Mouse (Mus musculus): ENCODE data around the gene Klf4. TPM values are rescaled to one million over a fixed set of nuclear protein-coding genes. Genes with fewer than 3 reads are reported as not detected.

Klf4 gene
- total RNA-seq (2014; rRNA removed) (10.6 and 14.6 TPM in 2 replicates), polyA plus RNA-seq (2015; fragmentation: Nextera tagmentation; extraction: Ambion mirVana) (4.0 and 4.3 TPM in 2 replicates)

DNA sequence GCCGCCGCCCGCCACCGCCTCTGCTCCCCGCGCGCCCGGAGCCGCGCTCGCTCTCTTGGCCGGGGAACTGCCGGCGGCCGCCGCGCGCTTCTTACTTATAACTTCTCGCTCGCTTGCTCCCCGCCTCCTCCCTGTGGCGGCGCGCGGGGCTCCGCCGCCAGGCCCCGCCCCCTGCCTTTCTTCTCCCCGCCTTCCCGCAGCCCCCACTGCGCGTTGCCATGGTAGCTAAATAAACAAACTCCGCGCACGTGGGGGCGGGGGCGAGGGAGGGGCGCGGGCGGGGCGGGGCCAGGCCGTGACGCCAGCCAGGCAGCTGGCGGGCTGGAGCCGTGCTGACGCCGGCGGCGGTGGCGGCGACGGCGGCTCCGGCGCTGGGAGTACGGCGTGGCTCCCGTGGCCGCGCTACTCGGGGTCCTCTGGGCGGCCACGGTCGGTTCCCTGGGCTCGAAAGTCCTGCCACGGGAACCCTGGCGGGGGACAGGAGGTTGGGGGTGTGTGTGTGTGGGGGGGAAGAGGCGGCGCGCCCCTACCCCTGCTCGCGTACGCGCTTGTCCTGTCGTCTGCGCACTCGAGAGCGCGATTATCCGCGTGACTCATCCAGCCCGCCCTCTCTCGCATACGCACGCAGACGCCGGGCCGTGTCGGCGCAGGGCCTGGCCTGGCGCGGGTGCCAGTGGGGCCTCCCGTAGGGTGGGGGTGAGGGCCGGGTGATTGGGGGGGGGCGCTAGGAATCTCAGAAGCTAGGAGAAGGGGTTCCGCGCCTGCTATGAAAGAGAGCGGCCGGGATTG, at the start of gene Klf4:
Klf4 (minus strand) TSS at position 60 of the 789 bp plus-strand sequence.
- H3K27me3 ChIP-seq (ENCODE audit: insufficient read depth, low read length): 0 out of 2 replicates have a peak, but pooled peaks cover 5% of the 10 kb centered on the region
- peak; percentile 95 for DNase-seq (ENCODE audit: low spot score)
- WGBS: 4% methylated on average over 83 of the region's 99 CpGs
- no peaks in the 10 kb centered on the region for H3K36me3 ChIP-seq (ENCODE audit: insufficient read depth, low read length)
- peak within 1 kb of the TSS; percentile 61 for H3K9ac ChIP-seq (replicated peaks; ENCODE audit: low read length)
- no peak for TF ChIP-seq CTCF (IDR thresholded peaks at IDR 0.05; ENCODE audit: low read depth)
- ATAC-seq: peak; percentile 94
- H3K4me2 ChIP-seq (ENCODE audit: low read depth, low read length): peak within 1 kb of the TSS; percentile 82
- H3K27ac ChIP-seq: peak within 1 kb of the TSS; percentile 86
- H3K4me3 ChIP-seq (ENCODE audit: low read length): peak within 1 kb of the TSS; percentile 62
- peaks cover 9% of the 10 kb centered on the region; the same call in 1 of the 2 replicates for H3K4me1 ChIP-seq (ENCODE audit: insufficient read depth, low read length)
- H3K9me3 ChIP-seq (ENCODE audit: low read length): no peaks in the 10 kb centered on the region

GRCm38 (mm10) chr4:55571432-55571831, 39.2 kb upstream of the Klf4 start:
- Histone ChIP-seq H3K4me1 (ENCODE audit: insufficient read depth, low read length) (no peaks in the 10 kb centered on the region), H3K4me3 (ENCODE audit: low read length) (no peak overlapping the region), H3K36me3 (ENCODE audit: insufficient read depth, low read length) (no peaks in the 10 kb centered on the region), H3K9me3 (ENCODE audit: low read length) (no peaks in the 10 kb centered on the region), H3K4me2 (ENCODE audit: low read depth, low read length) (no peak overlapping the region), H3K27ac (no peak overlapping the region), H3K27me3 (ENCODE audit: insufficient read depth, low read length) (no peaks in the 10 kb centered on the region), H3K9ac (replicated peaks; ENCODE audit: low read length) (no peak overlapping the region)
- WGBS: 95% methylated on average over 2 of the region's 2 CpGs
- TF ChIP-seq CTCF (IDR thresholded peaks at IDR 0.05; ENCODE audit: low read depth): no peak
- DNase-seq (ENCODE audit: low spot score): no peak
- ATAC-seq: no peak

DNA sequence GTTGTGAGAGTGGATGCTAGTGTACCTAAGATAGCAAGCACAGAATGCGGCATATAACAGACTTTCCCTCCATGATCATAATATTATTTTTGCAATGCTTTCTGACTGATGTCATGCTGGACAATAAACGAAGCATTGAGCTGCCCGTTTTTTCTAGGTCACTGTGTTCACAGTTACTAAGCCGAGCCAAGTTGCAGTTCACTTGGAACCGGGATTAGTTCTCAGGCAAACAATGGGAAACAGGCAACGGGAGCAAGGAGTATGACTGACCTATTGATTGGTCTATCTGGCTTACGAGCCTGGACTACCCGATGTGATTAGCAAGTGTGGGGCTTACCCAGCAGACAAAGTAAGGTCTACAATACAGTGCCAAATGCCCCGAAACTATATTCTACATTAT, 35.7 kb upstream of the Klf4 start:
- Histone ChIP-seq H3K4me3 (ENCODE audit: low read length) (no peak overlapping the region), H3K4me1 (ENCODE audit: insufficient read depth, low read length) (no peaks in the 10 kb centered on the region), H3K9ac (replicated peaks; ENCODE audit: low read length) (no peak overlapping the region), H3K27ac (no peak overlapping the region), H3K4me2 (ENCODE audit: low read depth, low read length) (no peak overlapping the region), H3K27me3 (ENCODE audit: insufficient read depth, low read length) (no peaks in the 10 kb centered on the region), H3K9me3 (ENCODE audit: low read length) (no peaks in the 10 kb centered on the region), H3K36me3 (ENCODE audit: insufficient read depth, low read length) (no peaks in the 10 kb centered on the region)
- no peak for TF ChIP-seq CTCF (IDR thresholded peaks at IDR 0.05; ENCODE audit: low read depth)
- 41% methylated on average over 9 of the region's 9 CpGs for WGBS
- ATAC-seq: no peak
- no peak for DNase-seq (ENCODE audit: low spot score)

DNA sequence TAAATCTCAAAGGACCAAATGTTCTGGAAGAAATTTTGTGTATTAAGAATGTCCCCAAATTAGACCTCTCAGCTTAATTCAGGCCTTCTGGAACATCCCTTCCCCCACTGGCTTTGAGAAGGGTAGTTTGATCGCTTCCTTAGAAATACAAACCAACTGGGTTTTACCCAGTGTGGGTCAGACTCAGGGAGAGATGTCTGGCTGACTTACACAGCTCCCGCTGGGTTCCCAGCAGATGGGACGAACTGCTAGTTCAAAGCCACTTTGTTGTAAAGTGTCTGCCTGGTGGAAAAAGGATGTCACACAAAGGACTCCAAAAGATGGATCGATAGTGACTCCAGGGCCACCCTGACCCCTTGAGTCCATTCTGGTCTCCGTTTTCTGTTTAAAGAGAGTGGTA, 35.3 kb upstream of the Klf4 start:
- DNase-seq (ENCODE audit: low spot score): peak; percentile 16
- H3K4me1 ChIP-seq (ENCODE audit: insufficient read depth, low read length): no peaks in the 10 kb centered on the region
- no peaks in the 10 kb centered on the region for H3K27me3 ChIP-seq (ENCODE audit: insufficient read depth, low read length)
- no peak for TF ChIP-seq CTCF (IDR thresholded peaks at IDR 0.05; ENCODE audit: low read depth)
- H3K9ac ChIP-seq (replicated peaks; ENCODE audit: low read length): no peak overlapping the region
- no peaks in the 10 kb centered on the region for H3K36me3 ChIP-seq (ENCODE audit: insufficient read depth, low read length)
- WGBS: 46% methylated on average over 5 of the region's 5 CpGs
- ATAC-seq: no peak
- H3K9me3 ChIP-seq (ENCODE audit: low read length): no peaks in the 10 kb centered on the region
- H3K27ac ChIP-seq: no peak overlapping the region
- no peak overlapping the region for H3K4me3 ChIP-seq (ENCODE audit: low read length)
- no peak overlapping the region for H3K4me2 ChIP-seq (ENCODE audit: low read depth, low read length)

DNA sequence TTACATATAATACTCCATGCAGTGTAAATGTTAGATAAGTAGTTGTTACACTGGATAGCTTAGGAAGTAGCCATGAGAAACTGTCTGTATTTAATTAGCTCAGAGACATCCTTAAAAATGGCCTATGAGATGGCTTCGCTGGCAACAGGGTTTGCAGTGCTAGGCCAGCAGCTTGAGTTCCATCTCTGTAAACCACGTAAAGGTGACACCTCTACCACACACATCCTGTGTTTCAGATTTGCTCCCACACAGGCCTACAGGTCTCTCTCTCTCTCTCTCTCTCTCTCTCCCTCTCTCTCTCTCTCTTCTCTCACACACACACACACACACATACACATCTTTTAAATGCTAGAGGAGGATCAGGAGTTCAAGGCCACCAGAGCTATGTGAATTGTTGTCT, 32.1 kb upstream of the Klf4 start:
- 91% methylated on average over 2 of the region's 2 CpGs for WGBS
- no peak overlapping the region for H3K4me3 ChIP-seq (ENCODE audit: low read length)
- no peak overlapping the region for H3K9ac ChIP-seq (replicated peaks; ENCODE audit: low read length)
- no peaks in the 10 kb centered on the region for H3K27me3 ChIP-seq (ENCODE audit: insufficient read depth, low read length)
- no peak for TF ChIP-seq CTCF (IDR thresholded peaks at IDR 0.05; ENCODE audit: low read depth)
- H3K27ac ChIP-seq: no peak overlapping the region
- H3K9me3 ChIP-seq (ENCODE audit: low read length): no peaks in the 10 kb centered on the region
- no peak overlapping the region for H3K4me2 ChIP-seq (ENCODE audit: low read depth, low read length)
- no peak for DNase-seq (ENCODE audit: low spot score)
- no peak for ATAC-seq
- H3K36me3 ChIP-seq (ENCODE audit: insufficient read depth, low read length): no peaks in the 10 kb centered on the region
- H3K4me1 ChIP-seq (ENCODE audit: insufficient read depth, low read length): no peaks in the 10 kb centered on the region

- ATAC-seq: no peak
- Histone ChIP-seq H3K9ac (replicated peaks; ENCODE audit: low read length) (no peak overlapping the region), H3K36me3 (ENCODE audit: insufficient read depth, low read length) (no peaks in the 10 kb centered on the region), H3K27ac (no peak overlapping the region), H3K4me2 (ENCODE audit: low read depth, low read length) (no peak overlapping the region), H3K9me3 (ENCODE audit: low read length) (no peaks in the 10 kb centered on the region), H3K4me3 (ENCODE audit: low read length) (no peak overlapping the region), H3K4me1 (ENCODE audit: insufficient read depth, low read length) (no peaks in the 10 kb centered on the region), H3K27me3 (ENCODE audit: insufficient read depth, low read length) (no peaks in the 10 kb centered on the region)
- TF ChIP-seq CTCF (IDR thresholded peaks at IDR 0.05; ENCODE audit: low read depth): no peak
- peak; percentile 21 for DNase-seq (ENCODE audit: low spot score)
- 56% methylated on average over 8 of the region's 8 CpGs for WGBS
These were observed 30.8 kb upstream of the Klf4 start for GRCm38 (mm10) chr4:55563050-55563449.

DNA sequence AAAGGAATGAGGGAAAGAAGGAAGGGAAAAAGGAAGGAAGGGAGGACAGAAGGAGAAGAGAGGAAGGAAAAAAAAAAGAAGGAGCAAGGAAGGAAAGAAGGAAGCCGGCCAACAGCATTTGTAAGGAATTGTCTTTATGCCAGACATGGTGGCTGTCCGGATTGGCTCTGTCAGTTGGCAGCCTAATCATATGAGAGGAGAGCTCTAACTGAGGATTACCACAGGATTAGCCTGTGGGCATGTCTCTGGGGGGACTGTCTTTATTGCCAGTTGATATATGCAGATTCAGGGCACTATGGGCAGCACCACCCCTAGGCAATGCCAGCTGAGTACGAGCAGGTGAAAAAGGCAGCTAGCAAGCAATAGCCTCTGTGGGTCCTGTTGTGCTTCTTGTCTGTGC, 29.8 kb upstream of the Klf4 start:
- H3K4me1 ChIP-seq (ENCODE audit: insufficient read depth, low read length): no peaks in the 10 kb centered on the region
- H3K9me3 ChIP-seq (ENCODE audit: low read length): no peaks in the 10 kb centered on the region
- WGBS: 29% methylated on average over 3 of the region's 3 CpGs
- DNase-seq (ENCODE audit: low spot score) (peak; percentile 65), ATAC-seq (no peak)
- H3K27me3 ChIP-seq (ENCODE audit: insufficient read depth, low read length): no peaks in the 10 kb centered on the region
- no peak overlapping the region for H3K9ac ChIP-seq (replicated peaks; ENCODE audit: low read length)
- H3K36me3 ChIP-seq (ENCODE audit: insufficient read depth, low read length): no peaks in the 10 kb centered on the region
- H3K27ac ChIP-seq: no peak overlapping the region
- TF ChIP-seq CTCF (IDR thresholded peaks at IDR 0.05; ENCODE audit: low read depth): no peak
- H3K4me2 ChIP-seq (ENCODE audit: low read depth, low read length): no peak overlapping the region
- H3K4me3 ChIP-seq (ENCODE audit: low read length): no peak overlapping the region
